Mouse (Mus musculus) gastrocnemius, adult 8-10 months (tissue): ENCODE results near the gene Smco3. TPM values are rescaled to one million over a fixed set of nuclear protein-coding genes. Genes with fewer than 3 reads are reported as not detected.
"Not testable (repeated sequence)": the region's sequence is repeated elsewhere in the genome, so short reads cannot be mapped to it uniquely, and the experiment has no call there.

Experiments
- DNase-seq, 2 experiments: peaks; one replicate each; pipeline ENCODE4 v3.0.0; 2022; ENCODE audit warnings: low spot score in 2 of 2
- total RNA-seq, 4 experiments: library from RNA; stranded (reverse); gene quantifications; 2 replicates each; pipeline ENCODE4 v1.2.4; 2022

Gene Smco3
- under 1 TPM in 3 of 4 experiments, not detected in 1; 0.18 to 0.64 (median 0.19) TPM for total RNA-seq

DNA sequence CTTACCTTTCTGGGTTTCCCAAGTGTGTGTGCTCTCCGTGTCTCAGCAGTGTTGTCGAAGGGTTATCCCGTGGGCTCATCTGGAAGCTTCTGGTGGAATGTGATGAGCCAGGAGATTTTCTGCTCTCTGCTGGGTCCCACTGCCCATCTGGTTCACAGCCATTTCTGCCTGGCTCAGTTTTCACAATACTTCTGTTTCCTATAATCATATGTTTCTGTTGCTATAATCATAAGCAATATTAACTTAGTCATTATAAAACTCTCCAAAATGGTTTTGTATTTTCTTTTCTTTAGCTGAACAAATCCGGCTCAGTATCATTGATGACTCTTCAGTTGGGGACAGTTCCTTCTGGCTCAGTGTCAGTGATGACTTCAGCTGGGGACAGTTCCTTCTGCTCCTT, at the start of gene Smco3:
Gene Smco3 (minus strand): TSS at position 101 of the 400 bp plus-strand sequence.
- no peak for DNase-seq

DNA sequence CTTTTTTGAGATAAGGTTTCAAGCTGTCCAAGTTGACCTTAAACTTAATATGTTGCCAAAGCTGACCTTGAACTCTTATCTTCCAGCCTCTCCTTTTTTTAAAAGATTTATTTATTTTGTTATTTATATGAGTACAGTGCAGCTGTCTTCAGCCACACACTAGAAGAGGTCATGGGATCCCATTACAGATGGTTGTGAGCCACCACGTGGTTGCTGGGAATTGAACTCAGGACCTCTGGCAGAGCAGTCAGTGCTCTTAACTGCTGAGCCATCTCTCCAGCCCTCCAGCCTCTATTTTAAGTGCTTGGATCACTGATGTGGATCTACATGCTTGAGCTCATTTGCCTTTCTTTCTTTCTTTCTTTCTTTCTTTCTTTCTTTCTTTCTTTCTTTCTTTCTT, 49.5 kb upstream of the Smco3 start:
- DNase-seq: not testable (repeated sequence)

- no peak for DNase-seq
Observed at GRCm38 (mm10) chr6:136883961-136884360, 48.7 kb upstream of the Smco3 start.

- no peak for DNase-seq
Observed at GRCm38 (mm10) chr6:136883431-136883915, 48.2 kb upstream of the Smco3 start.

DNA sequence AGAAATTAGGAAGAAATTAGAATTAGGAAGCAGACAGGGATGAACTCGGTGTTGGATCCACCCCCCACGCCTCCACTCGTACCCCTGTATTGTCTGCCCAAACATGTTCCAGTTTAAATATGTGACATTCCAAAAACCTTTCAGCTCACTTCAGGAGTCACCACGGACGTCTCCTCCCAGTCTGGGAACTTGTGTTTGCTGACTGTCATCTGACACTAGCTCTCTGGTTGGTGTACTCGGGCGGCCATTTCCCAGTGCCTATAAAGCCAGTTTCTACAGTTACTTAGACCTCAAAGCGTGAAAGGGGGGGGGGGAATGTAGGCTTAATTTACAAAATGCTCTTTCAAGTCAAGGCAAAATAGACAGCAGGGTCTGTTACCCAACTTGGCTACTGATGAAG, 46.4 kb upstream of the Smco3 start:
- no peak for DNase-seq

DNA sequence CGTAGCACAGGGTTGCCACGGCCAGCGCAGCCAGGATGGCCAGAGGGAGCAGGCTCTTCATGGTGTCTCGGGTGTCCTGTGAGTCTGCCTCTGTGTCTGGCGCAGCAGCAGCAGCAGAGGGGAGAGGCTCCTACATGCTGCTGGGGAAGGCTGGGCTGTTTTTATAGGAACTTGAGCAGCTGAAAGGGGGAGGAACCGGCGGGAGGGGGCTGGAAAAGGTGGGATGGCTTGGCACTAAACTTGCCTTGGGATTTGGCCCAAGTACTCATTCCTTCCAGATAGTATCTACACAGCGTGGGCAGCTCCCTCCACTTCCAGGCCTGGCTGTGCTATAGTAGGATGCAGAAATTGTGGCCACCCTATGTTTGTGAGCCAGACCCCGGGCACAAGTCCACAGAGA, 40.4 kb upstream of the Smco3 start, which contains the start of gene Mgp:
Gene Mgp (minus strand): TSS at position 154 of the 400 bp plus-strand sequence.
- peak; percentile 13 to 37 for DNase-seq

GRCm38 (mm10) chr6:136874599-136874998, 39.3 kb upstream of the Smco3 start:
- no peak for DNase-seq

DNA sequence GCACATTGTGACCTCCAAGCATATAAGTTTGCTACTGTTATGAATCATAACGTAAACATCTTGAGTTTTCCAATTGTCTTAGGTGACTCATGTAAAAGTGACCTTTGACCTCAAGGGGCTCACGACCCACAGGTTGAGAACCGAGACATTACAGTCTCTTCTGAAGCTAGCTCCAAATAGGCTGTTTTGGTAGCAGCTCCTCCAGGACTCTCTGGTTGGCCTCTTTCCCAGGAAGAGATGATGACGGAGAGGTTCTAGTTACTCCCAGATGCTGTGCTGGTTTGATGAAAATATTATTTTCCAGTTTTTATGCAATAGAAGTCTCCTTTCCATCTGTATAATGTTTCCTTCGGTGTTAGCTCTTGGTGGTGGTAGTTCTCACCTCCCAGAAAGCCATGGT, 33.7 kb upstream of the Smco3 start:
- no peak for DNase-seq

DNA sequence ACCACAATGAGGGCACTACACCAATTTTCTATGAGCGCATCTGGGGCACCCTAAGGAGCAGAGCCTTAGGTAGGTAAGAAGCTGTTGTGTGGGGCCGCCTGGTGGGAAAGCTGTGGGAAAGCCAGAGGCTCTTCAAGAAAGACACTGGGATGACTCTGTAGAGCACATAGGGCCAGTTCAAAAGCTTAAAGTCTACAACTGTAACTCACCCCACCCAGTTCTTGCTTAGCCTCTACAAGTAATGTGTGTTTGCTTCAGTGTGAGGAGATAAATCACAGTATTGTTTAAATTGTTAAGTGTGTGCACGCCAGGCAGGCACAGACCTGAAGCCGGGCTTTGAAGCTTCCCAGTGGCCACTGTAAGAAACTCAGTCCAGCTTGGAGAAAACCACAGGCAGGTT, 30.9 kb upstream of the Smco3 start:
- no peak for DNase-seq

GRCm38 (mm10) chr6:136865360-136865759, 30.1 kb upstream of the Smco3 start:
- DNase-seq: no peak

GRCm38 (mm10) chr6:136861020-136861419, 25.8 kb upstream of the Smco3 start:
- no peak for DNase-seq

DNA sequence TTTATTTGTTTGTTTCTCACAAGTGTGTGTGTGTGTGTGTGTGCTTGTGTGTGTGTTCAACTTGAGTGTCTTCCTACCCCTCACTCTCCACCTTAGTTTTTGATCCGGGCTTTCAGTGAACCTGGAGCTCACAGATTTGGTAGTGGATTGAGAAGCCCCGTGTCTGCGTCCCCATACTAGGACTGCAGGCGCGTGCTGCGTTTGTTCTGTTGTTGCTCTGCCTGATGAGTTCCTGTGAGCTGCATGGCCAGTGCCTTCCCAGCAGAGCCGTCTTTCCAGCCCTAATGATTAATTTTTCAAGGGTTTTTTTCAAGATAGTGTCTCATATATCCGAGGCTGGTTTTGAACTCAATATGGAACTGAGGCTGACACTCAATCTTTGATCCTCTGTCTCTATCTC, 23.2 kb upstream of the Smco3 start:
- no peak for DNase-seq

DNA sequence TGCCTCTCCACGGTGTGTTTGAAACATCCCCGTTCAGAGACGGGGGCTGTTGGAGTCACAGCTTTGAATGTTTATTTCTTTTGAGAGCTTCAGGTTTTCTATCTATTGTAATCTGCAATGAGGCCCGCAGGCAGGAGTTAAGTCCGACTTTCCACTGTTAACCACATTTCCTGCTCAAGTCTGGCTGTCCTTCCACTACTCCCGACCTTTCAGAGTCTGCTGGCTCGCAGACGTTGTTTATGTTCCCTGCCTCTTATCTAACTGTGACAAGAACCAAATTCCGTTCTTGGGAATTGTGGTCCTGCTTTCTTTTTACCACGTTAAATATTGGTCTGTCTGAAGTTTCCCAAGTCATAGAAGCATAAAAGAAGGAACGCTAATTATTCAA, 22.6 kb upstream of the Smco3 start:
- DNase-seq: no peak

GRCm38 (mm10) chr6:136857186-136857872, 22.1 kb upstream of the Smco3 start, which contains the start of gene Art4:
Gene Art4 (minus strand): TSS chr6:136857733.
- DNase-seq: no peak

DNA sequence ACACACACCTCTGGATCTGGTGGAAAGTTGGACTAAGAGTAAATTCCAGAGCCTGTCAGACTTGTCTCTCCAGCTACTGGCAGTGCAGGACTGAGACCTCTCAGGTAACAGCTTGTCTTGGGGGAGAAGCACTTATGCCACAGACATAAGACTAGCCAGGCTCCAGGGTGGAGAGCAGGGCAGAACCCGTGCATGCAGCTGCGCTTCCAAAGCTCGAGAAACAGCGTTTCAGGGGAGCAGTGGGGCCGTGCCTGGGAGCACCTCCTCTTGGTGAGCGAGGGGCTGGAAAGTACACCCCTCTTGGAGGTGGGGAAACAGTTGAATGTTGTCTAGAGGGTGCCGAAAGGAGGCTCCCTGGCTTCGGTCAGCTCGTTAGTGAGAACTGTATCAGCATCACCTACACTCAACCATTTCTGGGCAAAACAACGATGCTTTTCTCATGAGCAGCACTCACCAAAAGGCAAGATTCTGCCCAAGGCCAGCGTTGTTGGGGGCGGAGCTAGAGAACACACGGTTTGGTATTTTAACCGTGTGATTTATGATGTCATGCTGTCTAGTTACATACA, 20.9 kb upstream of the Smco3 start:
- no peak for DNase-seq

DNA sequence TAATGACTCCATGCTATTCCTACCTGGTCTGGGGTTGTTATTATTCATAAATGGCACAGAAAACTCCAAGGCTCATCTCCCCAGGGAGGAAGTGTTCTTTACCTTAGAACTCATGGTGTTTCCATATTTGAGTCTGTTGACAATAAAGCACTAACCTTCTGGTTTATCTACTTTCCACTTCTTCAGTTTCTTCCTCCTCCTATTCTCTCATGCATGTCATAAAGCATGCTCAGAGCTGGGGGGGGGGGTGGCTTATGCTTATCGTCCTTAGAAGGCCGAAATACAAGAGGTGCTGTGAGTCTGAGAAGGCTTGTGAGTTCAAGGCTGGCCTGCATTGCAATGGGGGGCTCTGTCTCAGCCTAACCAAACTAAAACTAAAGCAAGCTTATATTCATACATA, 19.9 kb upstream of the Smco3 start:
- no peak for DNase-seq

GRCm38 (mm10) chr6:136854361-136854781, 19.1 kb upstream of the Smco3 start:
- no peak for DNase-seq

DNA sequence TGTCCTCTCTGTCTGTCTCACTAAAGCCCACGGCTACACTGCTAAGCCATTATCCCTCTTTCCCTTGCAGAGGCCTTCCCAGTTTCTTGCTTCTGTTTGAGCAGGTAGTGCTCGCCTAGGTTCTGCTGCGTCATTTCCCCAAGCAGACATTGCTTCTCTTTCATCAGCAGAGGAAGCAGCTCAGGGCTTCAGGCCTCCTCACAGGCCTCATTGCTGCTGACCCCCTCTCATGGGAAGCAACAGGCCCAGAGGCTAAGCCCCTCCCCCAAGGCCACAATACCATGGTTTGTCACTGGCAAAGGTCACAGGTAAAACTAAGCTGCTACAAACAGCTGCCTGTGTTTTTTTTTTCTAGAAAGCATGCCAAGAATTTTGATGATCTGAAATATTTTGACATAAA, 17.5 kb upstream of the Smco3 start:
- no peak for DNase-seq

DNA sequence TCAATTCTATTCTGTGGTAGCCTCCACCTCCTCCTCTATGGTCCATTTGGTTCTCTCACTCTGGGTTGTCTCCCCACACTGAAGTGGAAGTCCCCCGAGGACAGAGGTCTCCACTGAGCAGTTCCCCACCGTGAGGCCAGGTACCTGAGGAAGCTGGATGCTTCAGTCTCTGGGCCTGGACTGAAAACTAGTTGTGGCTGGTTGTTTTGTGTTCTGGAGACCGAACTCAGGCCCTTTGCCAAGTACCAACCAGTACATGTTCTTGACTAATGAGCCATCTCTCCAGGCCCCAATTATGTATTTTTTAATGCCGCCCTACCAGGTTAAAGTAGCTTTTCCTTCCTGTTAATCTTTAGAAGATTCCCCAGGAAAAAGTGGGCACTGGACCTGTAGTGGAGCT, 17.1 kb upstream of the Smco3 start:
- no peak for DNase-seq

GRCm38 (mm10) chr6:136850267-136850666, 15.0 kb upstream of the Smco3 start:
- no peak for DNase-seq

GRCm38 (mm10) chr6:136848971-136849370, 13.7 kb upstream of the Smco3 start:
- DNase-seq: no peak

GRCm38 (mm10) chr6:136848399-136848798, 13.1 kb upstream of the Smco3 start:
- DNase-seq: no peak

- DNase-seq: peak in 1 of 2 experiments; percentile 21
Observed at GRCm38 (mm10) chr6:136847790-136848189, 12.5 kb upstream of the Smco3 start.
